Mouse (Mus musculus): ENCODE data around the gene Khk.

The Khk gene

GRCm38 (mm10) chr5:30934725-30935461 is 13.7 kb downstream of the Khk start:
- H3K4me3 ChIP-seq (replicated peaks; ENCODE audit: low read length) = no peak overlapping the region
- no peaks in the 10 kb centered on the region for H3K27me3 ChIP-seq (ENCODE audit: insufficient read depth, low read length)
- H3K4me1 ChIP-seq (replicated peaks; ENCODE audit: low read depth, low read length) = peaks cover 8% of the 10 kb centered on the region
- no peaks in the 10 kb centered on the region for H3K36me3 ChIP-seq (ENCODE audit: insufficient read depth, low read length)
- TF ChIP-seq CTCF (conservative IDR thresholded peaks at IDR 0.05; ENCODE audit: low read length) (no peak), NANOG (IDR thresholded peaks at IDR 0.05; ENCODE audit: borderline replicate concordance, low read length) (no peak), POU5F1 (IDR thresholded peaks at IDR 0.05; ENCODE audit: borderline replicate concordance, low read length) (no peak)
- no peaks in the 10 kb centered on the region for H3K9me3 ChIP-seq (ENCODE audit: low read length)

- H3K27me3 ChIP-seq (ENCODE audit: insufficient read depth, low read length) = peaks cover 27% of the 10 kb centered on the region
- TF ChIP-seq POU5F1 (IDR thresholded peaks at IDR 0.05; ENCODE audit: borderline replicate concordance, low read length) (no peak), CTCF (conservative IDR thresholded peaks at IDR 0.05; ENCODE audit: low read length) (peak; percentile 29), NANOG (IDR thresholded peaks at IDR 0.05; ENCODE audit: borderline replicate concordance, low read length) (no peak)
- no peaks in the 10 kb centered on the region for H3K9me3 ChIP-seq (ENCODE audit: low read length)
- no peaks in the 10 kb centered on the region for H3K36me3 ChIP-seq (ENCODE audit: insufficient read depth, low read length)
- H3K4me3 ChIP-seq (replicated peaks; ENCODE audit: low read length) = no peak overlapping the region
- peaks cover 9% of the 10 kb centered on the region for H3K4me1 ChIP-seq (replicated peaks; ENCODE audit: low read depth, low read length)
These were observed 21.8 kb downstream of the Khk start for GRCm38 (mm10) chr5:30943004-30943403.

GRCm38 (mm10) chr5:30944344-30944743 is 23.1 kb downstream of the Khk start:
- H3K36me3 ChIP-seq (ENCODE audit: insufficient read depth, low read length) = no peaks in the 10 kb centered on the region
- no peaks in the 10 kb centered on the region for H3K9me3 ChIP-seq (ENCODE audit: low read length)
- peak overlapping the region; percentile 83 for H3K4me3 ChIP-seq (replicated peaks; ENCODE audit: low read length)
- H3K27me3 ChIP-seq (ENCODE audit: insufficient read depth, low read length) = peaks cover 34% of the 10 kb centered on the region
- peaks cover 18% of the 10 kb centered on the region for H3K4me1 ChIP-seq (replicated peaks; ENCODE audit: low read depth, low read length)
- TF ChIP-seq POU5F1 (IDR thresholded peaks at IDR 0.05; ENCODE audit: borderline replicate concordance, low read length) (no peak), NANOG (IDR thresholded peaks at IDR 0.05; ENCODE audit: borderline replicate concordance, low read length) (no peak), CTCF (conservative IDR thresholded peaks at IDR 0.05; ENCODE audit: low read length) (no peak)

- TF ChIP-seq CTCF (conservative IDR thresholded peaks at IDR 0.05; ENCODE audit: low read length) (no peak), POU5F1 (IDR thresholded peaks at IDR 0.05; ENCODE audit: borderline replicate concordance, low read length) (no peak), NANOG (IDR thresholded peaks at IDR 0.05; ENCODE audit: borderline replicate concordance, low read length) (no peak)
- peaks cover 34% of the 10 kb centered on the region for H3K27me3 ChIP-seq (ENCODE audit: insufficient read depth, low read length)
These were observed 23.9 kb downstream of the Khk start, which contains the start of gene Cgref1 for GRCm38 (mm10) chr5:30944956-30945781. Cgref1 (minus strand) TSS chr5:30945591.

GRCm38 (mm10) chr5:30948620-30949019 is 27.4 kb downstream of the Khk start:
- H3K36me3 ChIP-seq (ENCODE audit: insufficient read depth, low read length) = peaks cover 23% of the 10 kb centered on the region
- TF ChIP-seq CTCF (conservative IDR thresholded peaks at IDR 0.05; ENCODE audit: low read length) = no peak
- TF ChIP-seq POU5F1 (IDR thresholded peaks at IDR 0.05; ENCODE audit: borderline replicate concordance, low read length) = no peak
- no peak for TF ChIP-seq NANOG (IDR thresholded peaks at IDR 0.05; ENCODE audit: borderline replicate concordance, low read length)
- H3K27me3 ChIP-seq (ENCODE audit: insufficient read depth, low read length) = peaks cover 34% of the 10 kb centered on the region
- peaks cover 30% of the 10 kb centered on the region for H3K4me1 ChIP-seq (replicated peaks; ENCODE audit: low read depth, low read length)
- no peaks in the 10 kb centered on the region for H3K9me3 ChIP-seq (ENCODE audit: low read length)
- no peak overlapping the region for H3K4me3 ChIP-seq (replicated peaks; ENCODE audit: low read length)

More at GRCm38 (mm10) chr5:30944956-30945781, 23.9 kb downstream of the Khk start, which contains the start of gene Cgref1:
- Histone ChIP-seq H3K4me1 (replicated peaks; ENCODE audit: low read depth, low read length) (peaks cover 21% of the 10 kb centered on the region), H3K36me3 (ENCODE audit: insufficient read depth, low read length) (no peaks in the 10 kb centered on the region), H3K4me3 (replicated peaks; ENCODE audit: low read length) (peak within 1 kb of the TSS; percentile 83), H3K9me3 (ENCODE audit: low read length) (no peaks in the 10 kb centered on the region)

- no peaks in the 10 kb centered on the region for H3K9me3 ChIP-seq (ENCODE audit: low read length)
- H3K36me3 ChIP-seq (ENCODE audit: insufficient read depth, low read length) = peaks cover 35% of the 10 kb centered on the region
- TF ChIP-seq NANOG (IDR thresholded peaks at IDR 0.05; ENCODE audit: borderline replicate concordance, low read length) = no peak
- no peak for TF ChIP-seq POU5F1 (IDR thresholded peaks at IDR 0.05; ENCODE audit: borderline replicate concordance, low read length)
- TF ChIP-seq CTCF (conservative IDR thresholded peaks at IDR 0.05; ENCODE audit: low read length) = no peak
- peak overlapping the region; percentile 90 for H3K4me3 ChIP-seq (replicated peaks; ENCODE audit: low read length)
- peaks cover 31% of the 10 kb centered on the region for H3K4me1 ChIP-seq (replicated peaks; ENCODE audit: low read depth, low read length)
- peaks cover 29% of the 10 kb centered on the region for H3K27me3 ChIP-seq (ENCODE audit: insufficient read depth, low read length)
These were observed 28.6 kb downstream of the Khk start for GRCm38 (mm10) chr5:30949654-30950326.

GRCm38 (mm10) chr5:30950451-30950850 is 29.2 kb downstream of the Khk start:
- peak overlapping the region; percentile 90 for H3K4me3 ChIP-seq (replicated peaks; ENCODE audit: low read length)
- peaks cover 34% of the 10 kb centered on the region for H3K4me1 ChIP-seq (replicated peaks; ENCODE audit: low read depth, low read length)
- TF ChIP-seq NANOG (IDR thresholded peaks at IDR 0.05; ENCODE audit: borderline replicate concordance, low read length) (no peak), POU5F1 (IDR thresholded peaks at IDR 0.05; ENCODE audit: borderline replicate concordance, low read length) (no peak), CTCF (conservative IDR thresholded peaks at IDR 0.05; ENCODE audit: low read length) (no peak)
- peaks cover 22% of the 10 kb centered on the region for H3K27me3 ChIP-seq (ENCODE audit: insufficient read depth, low read length)
- no peaks in the 10 kb centered on the region for H3K9me3 ChIP-seq (ENCODE audit: low read length)
- H3K36me3 ChIP-seq (ENCODE audit: insufficient read depth, low read length) = peaks cover 42% of the 10 kb centered on the region

- Histone ChIP-seq H3K36me3 (ENCODE audit: insufficient read depth, low read length) (peaks cover 47% of the 10 kb centered on the region), H3K9me3 (ENCODE audit: low read length) (no peaks in the 10 kb centered on the region), H3K4me3 (replicated peaks; ENCODE audit: low read length) (peak overlapping the region; percentile 90), H3K27me3 (ENCODE audit: insufficient read depth, low read length) (peaks cover 18% of the 10 kb centered on the region), H3K4me1 (replicated peaks; ENCODE audit: low read depth, low read length) (peaks cover 36% of the 10 kb centered on the region)
- no peak for TF ChIP-seq POU5F1 (IDR thresholded peaks at IDR 0.05; ENCODE audit: borderline replicate concordance, low read length)
- TF ChIP-seq CTCF (conservative IDR thresholded peaks at IDR 0.05; ENCODE audit: low read length) = no peak
- no peak for TF ChIP-seq NANOG (IDR thresholded peaks at IDR 0.05; ENCODE audit: borderline replicate concordance, low read length)
These were observed 29.7 kb downstream of the Khk start for GRCm38 (mm10) chr5:30950922-30951321.

Data from E14TG2a.4 (cell line).